Mouse (Mus musculus) megakaryocyte, embryonic 14.5 days (primary cell): ENCODE data around the gene Svs6.

ENCODE experiments used
- FLI1 ChIP-seq: IDR thresholded peaks from 2 replicates; pipeline ENCODE4 v1.6.1; 2012; ENCODE audit warnings: low read length, inconsistent platforms, mixed read lengths
- GATA1 ChIP-seq: IDR thresholded peaks from 3 replicates; pipeline ENCODE4 v1.6.1; 2012; ENCODE audit warnings: mixed read lengths, low read length, inconsistent platforms, borderline replicate concordance

DNA sequence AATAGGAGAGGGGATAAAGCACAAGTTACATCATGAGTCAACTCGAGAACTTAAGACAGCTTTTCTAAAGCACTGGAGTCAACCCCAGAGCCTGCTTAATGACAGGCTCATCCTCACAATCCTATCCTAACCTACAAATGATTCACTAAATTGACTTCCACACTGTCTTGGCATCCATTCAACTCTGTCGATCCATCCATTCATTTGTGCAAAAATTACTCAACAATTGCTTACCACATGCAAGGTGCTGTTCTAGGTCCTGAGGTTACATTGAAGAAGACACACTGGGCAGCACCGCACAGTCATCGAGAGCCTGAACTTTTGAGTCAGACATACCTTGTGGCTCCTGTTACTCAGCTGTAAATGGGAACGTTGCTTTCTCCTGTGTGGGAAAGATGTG lies 42.5 kb downstream of the Svs6 start:
- TF ChIP-seq GATA1, result no peak
- TF ChIP-seq FLI1, result no peak
